Mouse (Mus musculus) urinary bladder, postnatal 4 days (tissue): Measurements from ENCODE around the gene Padi3.
A peak's percentile ranks its signal among the peaks of the same experiment; 100 is the strongest.

ENCODE experiments used
- DNase-seq, 2 experiments: peaks; one replicate each; pipeline ENCODE4 v3.0.0; 2021 to 2022; ENCODE audit warnings: low spot score in 2 of 2

The Padi3 gene

DNA sequence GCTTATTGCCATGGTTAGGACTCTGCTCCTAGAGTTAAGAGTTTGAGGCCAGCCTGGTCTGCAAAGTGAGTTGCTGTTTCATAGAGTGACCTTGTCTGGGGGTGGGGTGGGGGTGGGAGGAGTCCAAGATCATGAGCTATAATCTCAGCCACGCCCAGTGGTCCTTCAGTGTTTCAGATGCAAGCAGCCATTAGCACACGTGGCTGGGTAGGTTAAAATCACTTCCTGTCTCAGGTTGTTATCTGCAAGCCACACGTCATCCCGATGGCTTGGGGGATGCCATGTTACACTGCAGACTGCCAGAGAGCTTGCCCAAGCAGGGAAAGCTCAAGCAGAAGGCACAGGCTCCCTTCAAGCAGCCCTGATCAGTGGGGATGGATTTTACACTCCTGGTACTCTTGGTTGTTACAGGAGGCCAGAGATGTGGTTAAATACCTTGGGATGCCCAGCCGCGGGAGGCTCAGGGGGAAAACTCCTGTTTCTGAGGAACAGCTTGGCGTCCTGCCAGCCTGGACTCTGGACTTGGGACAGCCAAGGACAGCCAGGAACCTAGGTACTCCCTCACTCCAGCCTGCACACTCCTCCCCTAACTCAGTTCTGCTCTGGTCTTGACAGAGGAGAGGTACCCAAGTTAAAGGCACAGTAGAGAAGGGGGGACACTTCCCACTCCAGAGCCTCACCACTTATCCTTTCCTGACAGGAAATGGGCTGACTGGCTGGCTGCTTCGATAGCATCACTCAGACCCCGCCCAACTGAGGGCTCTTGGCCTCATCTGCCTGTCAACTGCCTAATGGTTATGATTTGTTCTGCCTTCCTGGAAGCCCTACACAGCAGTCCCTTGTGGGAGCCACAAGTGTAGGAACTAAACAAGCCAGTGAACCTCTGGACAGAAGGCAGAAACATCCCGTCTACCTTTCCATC is 5.8 kb upstream of the Padi3 start:
- DNase-seq: no peak

DNA sequence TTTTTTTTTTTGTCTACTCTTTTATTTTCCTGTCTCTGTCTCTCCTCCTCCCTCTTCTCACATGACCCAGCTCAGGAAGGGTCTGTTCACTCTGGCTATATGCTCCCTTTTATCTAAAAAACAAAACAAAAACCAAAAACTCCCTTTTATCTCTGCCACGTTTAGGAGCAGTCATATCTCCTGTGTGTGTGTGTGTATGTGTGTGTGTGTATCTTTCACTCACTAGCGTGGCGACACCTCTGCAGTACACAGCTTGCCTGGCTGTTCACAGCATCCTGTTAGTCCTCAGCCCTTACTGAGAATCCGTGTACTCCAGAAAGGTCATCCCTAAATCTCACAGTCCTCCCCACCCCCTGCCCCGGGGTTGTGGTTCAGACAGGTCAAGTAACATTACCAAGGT is 5.0 kb upstream of the Padi3 start:
- DNase-seq: no peak

DNA sequence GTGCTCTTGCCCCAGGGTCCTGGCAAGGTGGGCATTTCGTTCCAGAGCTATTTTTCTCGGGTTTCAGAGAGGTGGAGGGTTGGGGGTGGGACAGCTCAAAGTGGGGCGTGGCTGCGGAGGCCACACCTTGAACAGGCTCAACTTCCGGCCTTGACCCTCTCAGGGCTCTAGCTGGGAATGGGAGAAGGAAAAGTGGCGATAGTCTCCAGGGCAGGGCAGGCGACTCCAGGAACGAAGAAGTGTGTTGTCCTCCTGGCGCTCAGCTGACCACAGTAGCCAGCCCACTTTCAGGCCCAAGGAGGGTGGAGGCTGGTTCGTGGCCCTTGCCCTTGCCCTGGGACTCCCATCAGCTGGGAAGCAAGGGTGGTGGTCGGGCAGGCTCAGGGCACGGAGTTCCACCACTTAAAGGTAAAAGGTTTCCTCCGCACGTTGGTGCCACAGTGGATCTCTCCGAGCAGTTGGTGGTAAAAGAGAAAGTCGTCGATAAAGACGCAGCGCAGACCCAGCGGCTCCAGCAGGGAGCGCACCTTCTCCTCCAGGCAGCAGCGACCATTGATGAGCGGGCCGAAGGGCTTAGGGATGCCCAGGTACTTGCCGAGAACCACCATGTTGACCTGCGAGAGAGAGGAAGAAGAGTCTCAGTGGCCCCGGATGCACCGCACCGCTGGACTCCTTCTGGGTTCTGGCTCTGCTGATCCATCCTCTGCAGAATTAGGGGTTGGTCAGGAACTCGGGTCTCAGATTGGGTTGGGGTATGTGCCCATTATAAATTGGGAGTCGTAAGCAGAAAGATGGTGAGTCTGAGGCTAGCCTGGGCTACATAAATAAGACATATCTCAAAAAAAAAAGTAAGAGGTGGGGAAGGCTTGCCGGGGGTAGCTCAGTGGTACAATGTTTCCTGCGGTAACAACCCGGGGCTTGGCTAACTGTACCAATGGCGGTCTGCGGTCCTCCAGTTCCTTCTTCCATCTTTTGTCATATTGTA is 4.1 kb upstream of the Padi3 start:
- peak in 1 of 2 experiments; percentile 37 for DNase-seq

DNA sequence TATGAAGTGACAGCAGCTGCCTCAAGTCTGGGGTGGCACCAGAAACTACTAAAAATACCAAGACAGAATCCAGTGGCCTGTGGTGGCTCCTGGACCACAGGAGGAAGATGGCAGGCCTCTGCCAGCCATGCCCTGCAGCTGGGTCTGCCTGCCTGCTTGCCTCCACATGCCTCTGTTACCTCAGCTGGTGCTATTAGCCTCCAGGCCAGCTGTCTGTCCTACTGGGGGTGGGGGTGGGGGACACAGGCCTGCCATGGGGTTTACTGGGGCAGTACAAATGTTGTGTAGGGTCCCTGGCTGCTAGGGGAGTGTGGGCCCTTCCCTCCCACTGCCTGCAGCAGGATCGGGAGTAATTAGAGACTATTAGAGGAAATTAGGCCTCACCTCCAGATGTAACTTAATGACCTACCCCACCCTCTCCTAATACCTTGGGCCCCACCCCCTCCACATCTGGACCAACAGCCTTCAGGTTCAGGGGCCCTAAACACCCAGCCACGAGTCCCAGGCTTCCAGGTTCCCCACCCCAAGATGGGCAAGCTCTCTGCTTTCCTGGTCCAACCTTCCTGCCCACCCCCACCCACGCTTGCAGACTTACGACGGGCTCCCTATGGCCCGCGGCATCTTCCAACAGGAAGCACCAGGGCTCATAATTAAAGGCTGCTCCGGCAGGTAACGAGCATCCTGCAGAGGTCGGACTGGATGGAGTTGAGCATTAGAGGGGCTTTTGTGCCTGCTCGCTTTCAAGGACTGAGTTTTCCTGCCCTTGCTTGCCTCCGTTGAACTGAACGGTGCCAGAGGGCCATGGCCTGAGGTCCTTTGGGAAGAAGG is 3.1 kb upstream of the Padi3 start:
- no peak for DNase-seq

DNA sequence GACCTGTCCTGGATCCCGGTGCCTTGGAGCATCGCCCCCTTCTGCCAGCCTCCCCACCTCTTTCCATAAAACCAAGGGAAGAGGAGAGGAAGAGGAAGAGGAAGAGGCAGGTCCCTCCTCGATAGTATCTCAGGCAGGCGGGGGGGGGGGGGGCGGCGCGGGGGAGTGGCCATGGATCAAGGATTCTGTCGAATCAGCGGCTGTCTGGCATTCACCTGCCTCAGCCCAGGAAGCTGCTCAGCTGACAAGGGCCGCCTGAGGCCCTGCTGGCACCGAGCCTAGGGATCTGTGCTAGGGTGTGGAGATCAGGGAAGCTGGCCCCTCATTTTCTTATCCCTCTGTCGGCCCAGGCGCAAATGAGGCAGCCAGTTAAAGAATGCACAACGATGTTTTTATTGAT is 2.2 kb upstream of the Padi3 start:
- DNase-seq: no peak

DNA sequence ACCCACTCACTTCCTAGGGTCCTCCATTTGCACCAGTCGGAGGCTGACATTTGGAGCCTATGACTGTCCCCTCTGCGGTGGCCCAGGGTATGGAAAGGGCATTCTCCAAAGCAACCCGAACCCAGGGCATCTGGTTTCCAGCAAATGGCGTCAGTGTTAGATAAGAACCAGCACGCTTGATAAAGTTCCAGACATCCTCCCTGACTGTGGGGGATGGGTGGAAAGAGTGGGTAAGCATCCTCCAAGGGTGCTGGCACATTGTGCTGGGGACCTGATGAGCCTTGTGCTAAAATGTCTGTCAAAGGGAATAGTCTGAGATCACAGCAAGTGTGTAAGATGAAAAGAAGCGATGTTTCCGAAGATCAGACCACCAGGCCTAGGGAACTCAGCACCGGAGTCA is 1.7 kb upstream of the Padi3 start:
- DNase-seq: no peak

DNA sequence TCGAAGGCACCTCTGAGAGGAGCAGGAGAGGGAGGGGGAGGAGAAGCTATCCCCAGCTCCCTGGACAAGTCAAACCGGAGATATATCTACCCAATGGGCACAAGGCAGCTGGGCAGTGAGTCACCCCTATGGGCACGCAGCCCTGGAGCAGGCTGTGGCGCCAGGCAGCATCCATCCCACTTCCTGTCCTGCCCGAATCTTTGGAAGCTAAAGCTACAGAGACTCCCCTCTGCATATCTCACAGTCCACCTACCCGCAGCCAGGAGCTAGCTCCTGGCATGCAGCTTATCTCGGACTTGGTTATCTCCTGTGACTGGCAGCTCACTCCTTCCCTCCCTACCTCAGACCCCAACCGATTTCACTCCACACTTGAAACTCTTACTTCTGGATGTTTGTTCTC is 1.3 kb downstream of the Padi3 start:
- no peak for DNase-seq

DNA sequence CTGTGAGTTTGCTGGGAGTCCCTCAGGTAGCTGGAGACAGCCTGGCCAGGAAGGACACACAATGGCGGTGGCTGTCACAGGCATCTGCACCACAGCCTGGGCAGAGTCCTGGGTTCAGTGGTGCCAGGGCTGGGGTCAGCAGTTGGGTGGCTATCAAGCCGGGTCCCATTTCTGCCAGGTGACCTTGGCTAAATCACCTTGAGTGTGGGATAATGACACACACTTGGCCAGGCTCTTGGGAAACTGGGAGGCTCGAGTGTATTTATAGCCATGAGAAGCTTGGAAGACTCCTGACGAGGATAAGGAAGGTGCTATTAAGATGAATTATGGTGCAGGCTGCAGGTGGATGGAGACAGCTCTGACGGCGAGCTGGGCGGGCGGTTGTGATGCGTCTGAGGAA is 5.8 kb downstream of the Padi3 start:
- DNase-seq: no peak

DNA sequence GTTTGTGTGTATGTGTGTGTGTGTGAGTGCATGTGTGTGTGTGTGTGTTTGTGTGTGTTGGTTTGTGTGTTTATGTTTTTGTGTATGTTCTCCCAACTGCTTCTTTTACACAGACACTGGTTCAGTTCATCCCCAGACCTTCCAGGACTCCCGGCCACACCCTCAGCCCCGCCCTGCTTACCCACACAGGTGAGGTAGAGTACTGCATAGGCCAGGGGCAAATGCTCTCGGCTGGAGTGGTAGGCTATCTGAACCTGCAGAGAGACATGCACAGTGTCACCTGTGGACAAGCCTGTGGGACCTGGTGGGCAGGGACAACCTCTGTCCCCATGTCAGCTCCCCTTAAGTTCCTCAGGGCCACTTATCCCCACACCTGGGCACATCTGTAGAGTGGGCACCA is 9.1 kb downstream of the Padi3 start:
- no peak for DNase-seq

DNA sequence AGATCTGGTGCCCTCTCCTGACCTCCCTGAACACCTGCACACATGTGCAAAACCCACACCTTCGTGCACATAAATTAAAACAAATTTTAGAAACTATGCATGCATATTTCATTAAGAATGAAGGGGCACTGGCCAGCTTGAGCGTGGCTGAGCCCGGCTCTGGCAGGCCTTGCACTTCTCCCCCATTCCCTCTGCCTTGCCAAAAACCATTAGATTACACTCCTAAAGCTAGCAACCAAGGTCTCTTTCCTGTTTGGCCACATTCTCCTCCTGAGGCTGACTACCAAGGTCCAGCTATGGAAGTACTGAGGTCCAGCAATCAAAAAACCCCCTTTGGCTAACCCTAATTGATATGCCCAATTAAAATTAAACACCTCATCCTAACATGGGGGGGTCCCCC is 13.7 kb downstream of the Padi3 start:
- no peak for DNase-seq

DNA sequence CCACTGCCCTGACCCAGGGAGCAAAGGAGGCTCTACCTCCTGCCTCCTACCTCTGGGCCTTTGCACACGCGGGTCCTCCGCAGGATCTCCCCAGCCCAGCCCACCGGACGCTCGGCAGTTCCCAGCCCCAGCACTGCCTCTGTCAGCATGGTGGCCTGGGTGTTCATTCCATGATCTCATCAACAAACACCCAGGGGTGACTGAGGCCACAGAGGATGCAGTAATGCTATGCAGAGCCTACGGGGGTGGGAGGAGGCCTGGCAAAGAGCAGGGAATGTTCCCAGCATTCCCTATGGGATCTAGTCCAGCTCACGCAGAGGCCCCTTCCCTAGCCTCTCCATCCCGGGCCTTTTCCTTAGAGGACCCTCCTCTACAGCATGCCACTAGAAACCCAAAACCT is 15.8 kb downstream of the Padi3 start:
- DNase-seq: no peak

DNA sequence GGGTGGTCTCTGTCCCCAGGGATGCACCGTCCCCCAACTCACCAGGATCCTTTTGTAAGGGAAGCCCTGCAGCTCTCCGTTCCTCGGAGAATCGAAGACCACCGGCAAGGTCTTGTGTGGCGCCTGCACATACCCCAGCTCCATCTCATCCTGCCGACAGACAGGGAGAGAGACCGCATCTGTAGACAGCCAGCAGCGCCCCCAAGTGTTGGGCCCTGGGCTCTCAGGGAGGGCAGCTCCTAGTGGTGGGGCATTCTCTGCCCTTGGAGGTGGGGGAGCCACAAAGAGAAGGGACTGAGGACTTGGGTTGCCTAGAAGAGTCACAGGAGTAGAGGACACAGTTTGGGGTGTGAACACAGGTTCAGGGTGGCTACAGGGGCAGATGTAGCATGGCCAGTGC is 16.7 kb downstream of the Padi3 start:
- DNase-seq: no peak

DNA sequence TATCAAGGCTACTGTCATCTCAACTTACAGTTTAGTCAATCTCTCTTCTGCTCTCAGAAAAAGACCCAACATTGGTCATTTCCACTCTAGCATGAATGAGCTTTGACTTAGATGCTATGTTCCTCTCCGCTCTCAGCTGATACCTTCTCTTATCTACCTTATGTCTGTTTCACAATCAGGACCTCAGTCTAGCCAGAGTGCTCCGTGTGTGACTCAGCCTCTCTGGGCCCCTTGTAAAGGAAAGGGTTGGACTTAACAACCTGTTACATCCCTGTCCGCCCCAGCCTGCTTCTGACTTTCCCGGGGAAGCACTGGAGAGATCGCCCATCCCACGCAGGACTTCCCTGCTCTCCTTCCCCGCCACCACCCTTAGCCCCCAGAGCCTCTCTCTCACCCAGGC is 17.9 kb downstream of the Padi3 start:
- no peak for DNase-seq

DNA sequence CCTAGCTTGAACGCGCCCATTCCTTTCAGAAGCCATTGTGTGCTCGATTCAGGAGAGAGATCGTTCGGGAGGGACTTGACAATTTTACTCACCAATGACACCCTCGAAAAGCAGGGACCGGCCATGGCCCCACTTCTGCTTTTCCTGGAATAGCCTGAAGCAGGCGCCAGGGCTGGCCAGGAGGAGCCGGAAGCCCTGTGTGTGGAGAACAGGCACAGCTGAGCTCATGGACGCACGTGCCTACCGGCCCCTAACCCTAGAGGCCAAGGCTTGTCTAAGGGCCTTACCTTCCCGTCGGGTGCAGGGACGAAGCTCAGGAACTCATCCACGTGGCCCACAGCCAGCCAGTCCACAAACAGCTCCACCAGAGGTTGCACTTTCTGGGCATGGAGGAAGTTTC is 19.4 kb downstream of the Padi3 start:
- DNase-seq: no peak

DNA sequence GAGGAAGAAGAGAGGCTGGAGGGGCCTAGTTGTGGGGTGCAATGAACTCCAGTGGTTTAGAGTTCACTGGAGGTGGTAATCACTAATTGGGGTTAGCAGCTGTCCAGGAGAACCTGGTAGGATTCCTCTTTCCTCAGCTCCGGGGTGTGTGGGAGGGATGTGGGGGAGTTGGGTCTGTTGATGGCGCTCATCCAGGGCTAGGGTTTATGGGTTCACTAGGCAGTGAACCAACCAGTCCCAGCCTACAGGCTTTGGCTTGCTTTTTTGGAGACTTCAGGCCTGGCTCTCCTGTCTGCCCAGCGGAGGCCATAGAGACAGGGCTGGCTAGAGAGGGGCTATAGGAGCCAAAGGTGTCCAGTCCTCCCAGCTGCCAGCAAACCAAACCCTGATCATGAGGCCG is 20.5 kb downstream of the Padi3 start:
- no peak for DNase-seq

DNA sequence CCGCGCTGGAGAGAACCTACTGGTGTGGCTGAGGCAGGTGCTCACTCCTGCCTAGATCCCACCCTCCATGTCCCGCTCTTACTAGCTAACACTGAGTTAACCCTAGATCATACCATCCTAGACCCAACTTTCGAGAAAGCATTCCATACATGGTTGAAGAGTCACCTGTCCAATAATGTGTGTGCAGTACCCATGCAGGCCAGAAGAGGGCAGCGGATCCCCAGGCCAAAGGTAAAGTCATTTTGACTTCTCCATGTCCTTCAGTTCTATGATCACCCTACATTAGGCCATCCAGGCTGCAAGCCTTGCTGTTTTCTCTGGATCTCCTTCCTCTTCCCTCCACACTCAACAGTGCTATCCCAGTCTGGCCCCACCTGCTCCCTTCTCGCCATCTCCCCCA is 21.5 kb downstream of the Padi3 start:
- DNase-seq: peak; percentile 52 to 74

DNA sequence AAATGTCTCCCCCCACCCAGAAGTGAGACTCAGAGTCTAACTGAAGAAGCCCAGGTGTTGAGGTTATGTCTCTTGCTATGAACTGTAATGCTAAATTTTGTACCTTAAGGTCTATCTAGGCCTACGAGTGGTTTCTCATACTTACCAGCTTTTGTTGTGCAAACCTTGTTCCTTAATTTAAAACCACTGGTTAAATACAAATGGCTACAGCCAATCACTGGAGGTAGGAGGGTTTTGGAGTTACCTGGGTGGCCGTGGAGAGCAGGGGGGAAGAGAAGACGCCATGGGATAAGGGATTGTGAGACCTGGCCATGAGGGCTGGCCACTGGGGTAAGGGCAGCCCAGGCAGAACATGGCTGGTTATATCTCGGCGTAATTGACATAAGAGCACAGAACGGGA is 22.2 kb downstream of the Padi3 start:
- no peak for DNase-seq

DNA sequence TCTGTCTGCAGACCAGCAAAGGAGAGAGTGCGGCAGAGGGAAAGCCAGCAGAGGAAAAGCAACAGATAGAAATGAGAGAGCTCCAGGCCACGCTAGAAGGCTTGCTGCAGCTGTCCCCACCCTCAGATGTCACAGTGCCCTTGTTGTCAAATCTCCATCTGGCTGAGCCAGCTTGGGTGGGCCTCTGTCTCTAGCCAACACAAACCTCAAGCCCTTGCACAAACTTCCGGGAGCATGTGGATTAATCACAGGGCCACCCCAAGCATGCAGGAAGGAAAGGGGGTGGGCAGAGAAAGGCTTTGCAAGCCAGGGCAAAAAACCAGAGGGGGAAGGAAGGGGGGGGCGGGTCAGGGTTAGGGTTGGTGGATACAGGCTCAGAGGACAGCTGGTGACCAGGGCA is 23.0 kb downstream of the Padi3 start:
- DNase-seq: no peak

DNA sequence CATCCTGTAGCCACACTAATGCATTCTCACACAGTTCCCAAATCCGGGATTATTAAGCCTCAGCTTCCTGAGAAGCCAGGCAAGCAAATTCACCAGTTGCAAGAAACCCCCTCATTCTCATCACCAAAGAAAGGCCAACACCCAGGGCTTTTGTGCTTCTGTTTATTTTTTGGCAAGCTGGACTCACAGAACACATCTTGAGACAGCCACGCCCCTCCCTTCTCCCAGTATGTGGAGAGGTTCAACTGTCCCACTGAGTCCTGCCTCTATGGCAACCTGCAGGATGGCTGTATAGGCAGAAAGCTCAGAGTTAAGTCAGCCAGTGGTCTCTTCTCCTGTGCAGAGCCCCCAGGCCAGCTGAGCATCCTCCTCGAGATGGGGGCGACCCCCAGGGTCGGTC is 25.2 kb downstream of the Padi3 start:
- no peak for DNase-seq

DNA sequence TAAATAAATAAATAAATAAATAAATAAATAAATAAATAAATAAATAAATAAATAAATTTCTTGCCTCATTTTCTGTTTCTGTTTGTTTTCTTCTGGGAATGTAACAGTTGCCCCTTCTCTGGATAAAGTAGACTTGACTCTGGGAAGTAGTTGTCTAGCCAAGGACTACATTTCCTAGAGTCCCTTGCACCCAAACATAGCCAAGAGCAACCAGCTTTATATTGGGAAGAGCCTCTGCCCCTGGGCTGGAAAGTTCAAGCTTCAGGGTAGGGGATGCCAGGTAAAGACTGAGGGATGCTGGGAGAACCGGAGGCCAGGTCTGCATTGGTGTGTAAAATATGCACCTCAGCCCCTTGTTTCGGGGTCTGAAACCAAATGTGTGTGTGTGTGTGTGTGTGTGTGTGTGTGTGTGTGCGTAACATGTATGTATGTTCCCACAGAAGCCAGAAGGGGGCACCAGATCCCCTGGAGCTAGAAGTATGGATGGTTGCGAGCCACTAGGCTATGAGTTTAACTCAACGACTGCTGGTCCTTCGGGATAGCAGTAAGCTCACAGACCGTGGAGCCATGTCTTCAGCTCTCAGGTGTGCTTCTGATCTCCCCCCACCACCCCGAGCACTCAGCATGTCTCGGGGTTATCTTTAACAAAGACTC is 26.0 kb downstream of the Padi3 start:
- no peak for DNase-seq

DNA sequence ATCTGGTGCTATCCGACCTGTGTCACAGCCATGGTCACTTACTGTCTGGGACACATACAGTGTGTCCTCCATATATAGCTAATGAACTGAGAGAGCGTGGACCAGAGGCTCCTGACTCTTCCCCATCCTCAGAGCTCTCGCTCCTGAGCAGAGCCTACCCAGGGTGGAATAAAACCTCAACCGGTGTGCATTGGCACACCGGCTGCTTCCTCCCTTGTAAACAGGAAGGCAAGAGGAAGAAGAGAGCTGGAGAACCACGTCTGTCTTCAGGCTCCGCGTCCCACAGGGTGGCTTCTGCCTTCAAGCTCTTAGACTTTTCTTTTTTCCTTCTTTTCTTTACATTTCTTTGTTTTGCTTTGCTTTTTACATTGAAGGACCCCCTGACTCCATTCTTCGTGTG is 27.6 kb downstream of the Padi3 start:
- DNase-seq: no peak
